Mouse (Mus musculus): ENCODE results near the gene Fibcd1. TPM values are rescaled to one million over a fixed set of nuclear protein-coding genes. Genes with fewer than 3 reads are reported as not detected.

The Fibcd1 gene
- polyA plus RNA-seq, 1 experiment = 0.91 TPM

DNA sequence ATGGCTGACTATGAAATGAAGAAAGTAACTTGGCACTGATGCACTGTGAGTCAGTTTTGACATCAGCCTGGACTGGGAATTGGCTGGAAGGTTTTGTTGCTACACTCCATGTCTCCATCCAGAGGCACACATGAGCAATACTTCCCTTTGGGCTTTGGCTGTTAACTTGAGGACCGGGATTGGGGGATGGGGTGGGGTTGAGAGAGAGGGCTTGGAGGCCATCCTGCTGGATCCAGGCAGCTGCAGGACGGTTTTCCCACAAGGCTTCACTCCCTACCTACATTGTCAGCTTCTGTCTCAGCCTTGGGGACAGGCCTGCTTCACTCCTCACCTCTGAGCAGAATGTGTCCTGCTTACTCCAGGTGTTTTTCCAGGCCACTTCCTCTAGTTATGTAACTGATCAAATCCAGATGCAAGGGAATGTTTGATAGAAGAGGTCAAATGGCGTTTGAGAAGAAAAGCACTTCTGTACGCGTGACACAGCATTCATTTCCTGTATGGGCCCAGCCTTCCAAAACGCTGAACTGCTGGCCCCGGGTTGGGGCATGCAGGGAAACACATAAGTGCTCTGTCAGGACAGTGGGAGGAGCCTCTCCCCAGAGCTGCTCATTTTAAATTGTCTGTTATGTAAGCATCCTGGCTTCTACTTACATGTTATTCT, 74.9 kb downstream of the Fibcd1 start:
- TF ChIP-seq POLR2A (IDR thresholded peaks at IDR 0.05; ENCODE audit: low read depth, low read length) = no peak
- TF ChIP-seq CTCF (IDR thresholded peaks at IDR 0.05; ENCODE audit: extremely low read depth, insufficient read length, insufficient replicate concordance, low read depth, low read length) = no peak
- no peak overlapping the region for H3K4me3 ChIP-seq (ENCODE audit: low read depth, low read length)
- H3K36me3 ChIP-seq (ENCODE audit: control insufficient read depth, insufficient read depth, low read length) = no peaks in the 10 kb centered on the region
- WGBS = 5% methylated on average over 7 of the region's 7 CpGs
- peaks cover 34% of the 10 kb centered on the region for H3K4me1 ChIP-seq (ENCODE audit: control insufficient read depth, insufficient read depth, insufficient read length, low read length)
- no peaks in the 10 kb centered on the region for H3K27me3 ChIP-seq (ENCODE audit: control insufficient read depth, insufficient read depth, low read length)
- H3K27ac ChIP-seq (ENCODE audit: insufficient read depth, low read depth, low read length) = peak overlapping the region; percentile 87

- Histone ChIP-seq H3K27me3 (ENCODE audit: control insufficient read depth, insufficient read depth, low read length) (no peaks in the 10 kb centered on the region), H3K4me1 (ENCODE audit: control insufficient read depth, insufficient read depth, insufficient read length, low read length) (peaks cover 36% of the 10 kb centered on the region), H3K27ac (ENCODE audit: insufficient read depth, low read depth, low read length) (peak overlapping the region; percentile 85), H3K4me3 (ENCODE audit: low read depth, low read length) (no peak overlapping the region), H3K36me3 (ENCODE audit: control insufficient read depth, insufficient read depth, low read length) (no peaks in the 10 kb centered on the region)
- 16% methylated on average over 6 of the region's 6 CpGs for WGBS
- TF ChIP-seq CTCF (IDR thresholded peaks at IDR 0.05; ENCODE audit: extremely low read depth, insufficient read length, insufficient replicate concordance, low read depth, low read length) (no peak), POLR2A (IDR thresholded peaks at IDR 0.05; ENCODE audit: low read depth, low read length) (no peak)
Observed at GRCm38 (mm10) chr2:31769631-31770111, 76.1 kb downstream of the Fibcd1 start.

GRCm38 (mm10) chr2:31769115-31769514, 76.7 kb downstream of the Fibcd1 start:
- Histone ChIP-seq H3K27ac (ENCODE audit: insufficient read depth, low read depth, low read length) (peak overlapping the region; percentile 85), H3K36me3 (ENCODE audit: control insufficient read depth, insufficient read depth, low read length) (no peaks in the 10 kb centered on the region), H3K4me1 (ENCODE audit: control insufficient read depth, insufficient read depth, insufficient read length, low read length) (peaks cover 36% of the 10 kb centered on the region), H3K4me3 (ENCODE audit: low read depth, low read length) (no peak overlapping the region), H3K27me3 (ENCODE audit: control insufficient read depth, insufficient read depth, low read length) (no peaks in the 10 kb centered on the region)
- TF ChIP-seq CTCF (IDR thresholded peaks at IDR 0.05; ENCODE audit: extremely low read depth, insufficient read length, insufficient replicate concordance, low read depth, low read length) = no peak
- TF ChIP-seq POLR2A (IDR thresholded peaks at IDR 0.05; ENCODE audit: low read depth, low read length) = no peak
- 33% methylated on average over 4 of the region's 4 CpGs for WGBS

- H3K27ac ChIP-seq (ENCODE audit: insufficient read depth, low read depth, low read length) = no peak overlapping the region
- TF ChIP-seq CTCF (IDR thresholded peaks at IDR 0.05; ENCODE audit: extremely low read depth, insufficient read length, insufficient replicate concordance, low read depth, low read length) (no peak), POLR2A (IDR thresholded peaks at IDR 0.05; ENCODE audit: low read depth, low read length) (no peak)
- H3K27me3 ChIP-seq (ENCODE audit: control insufficient read depth, insufficient read depth, low read length) = no peaks in the 10 kb centered on the region
- no peaks in the 10 kb centered on the region for H3K36me3 ChIP-seq (ENCODE audit: control insufficient read depth, insufficient read depth, low read length)
- no peak overlapping the region for H3K4me3 ChIP-seq (ENCODE audit: low read depth, low read length)
- WGBS = 52% methylated on average over 4 of the region's 4 CpGs
- peaks cover 33% of the 10 kb centered on the region for H3K4me1 ChIP-seq (ENCODE audit: control insufficient read depth, insufficient read depth, insufficient read length, low read length)
Observed at GRCm38 (mm10) chr2:31767815-31768214, 78.0 kb downstream of the Fibcd1 start.

DNA sequence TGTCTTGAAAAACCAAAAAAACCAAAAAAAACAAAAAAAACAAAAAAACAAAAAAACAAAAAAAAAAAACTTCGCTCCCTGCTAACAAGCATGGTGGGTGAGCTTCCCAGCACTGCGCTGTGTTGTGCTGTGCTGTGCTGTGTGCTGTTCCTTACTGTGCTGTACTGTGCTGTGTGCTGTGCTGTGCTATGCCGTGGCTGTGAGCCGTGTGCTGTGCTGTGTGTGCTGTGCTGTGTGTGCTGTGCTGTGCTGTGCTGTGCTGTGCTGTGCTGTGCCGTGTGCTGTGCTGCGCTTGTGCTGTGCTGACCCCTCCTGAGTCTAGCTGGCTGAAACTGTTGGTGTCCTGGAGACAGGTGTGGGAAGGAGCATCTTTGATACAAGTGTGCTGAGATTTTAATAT, 78.7 kb downstream of the Fibcd1 start:
- WGBS = 96% methylated on average over 6 of the region's 6 CpGs
- TF ChIP-seq POLR2A (IDR thresholded peaks at IDR 0.05; ENCODE audit: low read depth, low read length) (no peak), CTCF (IDR thresholded peaks at IDR 0.05; ENCODE audit: extremely low read depth, insufficient read length, insufficient replicate concordance, low read depth, low read length) (no peak)
- Histone ChIP-seq H3K27ac (ENCODE audit: insufficient read depth, low read depth, low read length) (no peak overlapping the region), H3K4me1 (ENCODE audit: control insufficient read depth, insufficient read depth, insufficient read length, low read length) (peaks cover 37% of the 10 kb centered on the region), H3K4me3 (ENCODE audit: low read depth, low read length) (no peak overlapping the region), H3K36me3 (ENCODE audit: control insufficient read depth, insufficient read depth, low read length) (no peaks in the 10 kb centered on the region), H3K27me3 (ENCODE audit: control insufficient read depth, insufficient read depth, low read length) (no peaks in the 10 kb centered on the region)

Other genes with a start within 250 kb of the Fibcd1 start
- gene Prdm12, start 206.0 kb downstream of the Fibcd1 start, polyA plus RNA-seq (2012; rRNA removed) = 0.04 TPM in 1 of 2 replicates, not detected in the other
- gene Exosc2, start 175.3 kb downstream of the Fibcd1 start, polyA plus RNA-seq (2012; rRNA removed) = 2.5 and 4.0 TPM in 2 replicates
- 28.0 and 55.5 TPM in 2 replicates for gene Abl1, start 157.6 kb downstream of the Fibcd1 start, polyA plus RNA-seq (2012; rRNA removed)
- 0.06 and 0.11 TPM in 2 replicates for gene Qrfp, start 35.4 kb downstream of the Fibcd1 start, polyA plus RNA-seq (2012; rRNA removed)
- gene Lamc3, start 41.3 kb upstream of the Fibcd1 start, polyA plus RNA-seq (2012; rRNA removed) = 2.2 and 4.4 TPM in 2 replicates
- 0.47 and 0.80 TPM in 2 replicates for gene Aif1l, start 104.1 kb upstream of the Fibcd1 start, polyA plus RNA-seq (2012; rRNA removed)
- 11.4 and 21.8 TPM in 2 replicates for gene Nup214, start 128.4 kb upstream of the Fibcd1 start, polyA plus RNA-seq (2012; rRNA removed)
- gene Fam78a, start 238.9 kb upstream of the Fibcd1 start, polyA plus RNA-seq (2012; rRNA removed) = 8.2 and 25.3 TPM in 2 replicates
- 2.2 and 3.5 TPM in 2 replicates for gene Plpp7, start 249.5 kb upstream of the Fibcd1 start, polyA plus RNA-seq (2012; rRNA removed)

Data from small intestine, adult 2 months (tissue).